9 mouse cellular contexts compared by ENCODE assay signal in genomic region chr8:124256841-124257240, GRCm38 (mm10). TPM values are rescaled to one million over a fixed set of nuclear protein-coding genes. Genes with fewer than 3 reads are reported as not detected.
DNase-seq lines count a peak whose midpoint lies in the region; ATAC-seq and TF ChIP-seq lines count a peak whose summit lies in the region.
"Had no signal": no experiment of that assay in that cellular context is flagged by ENCODE, and none has a peak within 500 bp of the region (broad histone marks: within the 10 kb centered on the region; RNA-seq: fewer than 3 reads in every experiment).

No protein-coding gene starts in this region.

- H3K4me1 ChIP-seq in forebrain, embryonic 12.5 days, result peaks cover 62% of the 10 kb centered on the region
- H3K4me1 ChIP-seq in hindbrain, embryonic 12.5 days, result peaks cover 58% of the 10 kb centered on the region

- TF ChIP-seq POLR2A in myocyte (IDR thresholded peaks at IDR 0.05; ENCODE audit: insufficient read length, low read depth), result no peak

- no peak for DNase-seq in left cerebral cortex, adult 2 months (ENCODE audit: extremely low spot score in 1 of 2, low spot score in 2 of 2)
- no peak for DNase-seq in left cerebral cortex, postnatal 36 days (ENCODE audit: low spot score in 2 of 2)
- no peak for DNase-seq in embryo, embryonic 10 days (ENCODE audit: low spot score)
- DNase-seq in ovary, postnatal 10 days (ENCODE audit: low spot score), result no peak
- DNase-seq in right cerebral cortex, postnatal 25 days, result no peak

- ATAC-seq in forebrain, embryonic 12.5 days (ENCODE audit: low FRiP score), result peak; percentile 30; the same call in 1 of the 2 replicates
- peak; percentile 45; the same call in 1 of the 2 replicates for ATAC-seq in hindbrain, embryonic 12.5 days (ENCODE audit: low FRiP score)

- H3K4me3 ChIP-seq in left cerebral cortex, adult 2 months, result no peak overlapping the region
- no peak overlapping the region for H3K4me3 ChIP-seq in forebrain, embryonic 12.5 days (replicated peaks)
- no peak overlapping the region for H3K4me3 ChIP-seq in hindbrain, embryonic 12.5 days
- H3K4me3 ChIP-seq in myocyte, result no peak overlapping the region
- H3K4me3 ChIP-seq: kidney, embryonic 15.5 days had no signal

- peak overlapping the region; percentile 4; the same call in 1 of the 2 replicates for H3K27ac ChIP-seq in left cerebral cortex, adult 2 months
- peak overlapping the region; percentile 78 for H3K27ac ChIP-seq in forebrain, embryonic 12.5 days
- H3K27ac ChIP-seq in hindbrain, embryonic 12.5 days, result peak overlapping the region; percentile 57
- H3K27ac ChIP-seq: kidney, embryonic 15.5 days had no signal

- H3K9ac ChIP-seq in forebrain, embryonic 12.5 days, result 0 out of 2 replicates have a peak overlapping the region, but pooled peaks have one; percentile 33
- no peak overlapping the region for H3K9ac ChIP-seq in hindbrain, embryonic 12.5 days
- H3K9ac ChIP-seq: kidney, embryonic 15.5 days had no signal

- 77% methylated on average over 9 of the region's 9 CpGs for WGBS in forebrain, embryonic 12.5 days
- WGBS in hindbrain, embryonic 12.5 days, result 76% methylated on average over 9 of the region's 9 CpGs

- intact Hi-C loops in left cerebral cortex, adult 2 months (cut with DNase I), result no loop called here
- intact Hi-C loops in left cerebral cortex, postnatal 36 days (cut with DNase I), result no loop called here

- H3K27me3 ChIP-seq in forebrain, embryonic 12.5 days, result no peaks in the 10 kb centered on the region
- no peaks in the 10 kb centered on the region for H3K27me3 ChIP-seq in hindbrain, embryonic 12.5 days
- no peaks in the 10 kb centered on the region for H3K27me3 ChIP-seq in myocyte (ENCODE audit: control insufficient read depth, insufficient read depth, insufficient read length)
- H3K27me3 ChIP-seq: kidney, embryonic 15.5 days had no signal

- H3K36me3 ChIP-seq in forebrain, embryonic 12.5 days (replicated peaks), result no peaks in the 10 kb centered on the region
- no peaks in the 10 kb centered on the region for H3K36me3 ChIP-seq in hindbrain, embryonic 12.5 days
- H3K36me3 ChIP-seq in myocyte (ENCODE audit: control insufficient read depth, insufficient read depth), result no peaks in the 10 kb centered on the region
- H3K36me3 ChIP-seq: kidney, embryonic 15.5 days had no signal

- peaks cover 42% of the 10 kb centered on the region for H3K79me2 ChIP-seq in myocyte (ENCODE audit: control insufficient read depth, insufficient read depth)

- H3K4me2 ChIP-seq in forebrain, embryonic 12.5 days, result no peak overlapping the region
- no peak overlapping the region for H3K4me2 ChIP-seq in hindbrain, embryonic 12.5 days (replicated peaks)
- H3K4me2 ChIP-seq in myocyte (ENCODE audit: low read depth), result peak overlapping the region; percentile 51
- H3K4me2 ChIP-seq: kidney, embryonic 15.5 days had no signal

- no peak for TF ChIP-seq CTCF in left cerebral cortex, adult 2 months (IDR thresholded peaks at IDR 0.05)

- H3ac ChIP-seq in myocyte (ENCODE audit: control insufficient read depth, insufficient read length), result no peak overlapping the region

- no peaks in the 10 kb centered on the region for H3K9me3 ChIP-seq in forebrain, embryonic 12.5 days
- H3K9me3 ChIP-seq in hindbrain, embryonic 12.5 days (replicated peaks), result no peaks in the 10 kb centered on the region
- H3K9me3 ChIP-seq: kidney, embryonic 15.5 days had no signal

TF ChIP-seq in myocyte, 11 proteins besides CTCF, POLR2A, EP300 and RAD21:
- TF ChIP-seq SRF (IDR thresholded peaks at IDR 0.05; ENCODE audit: control insufficient read depth, insufficient read length, low read depth), result no peak
- TF ChIP-seq TCF3 (IDR thresholded peaks at IDR 0.05; ENCODE audit: insufficient read length, low read depth), result no peak
- peak; percentile 17 for TF ChIP-seq USF1 (IDR thresholded peaks at IDR 0.05; ENCODE audit: low read depth)

RNA-seq across cellular contexts. Expression of gene Galnt2, which starts 25.6 kb away (rescaled TPM):
- total RNA-seq in left cerebral cortex, adult 2 months (2021), result 10 to 100 TPM; 53.0 to 58.8 TPM
- 10 to 100 TPM; 45.4 to 49.7 TPM for total RNA-seq in left cerebral cortex, postnatal 36 days (2021)
- polyA plus RNA-seq in forebrain, embryonic 12.5 days (2016; fragmentation: Nextera tagmentation; extraction: Ambion mirVana), result 62.5 and 71.8 TPM in 2 replicates
- 84.8 and 86.1 TPM in 2 replicates for polyA plus RNA-seq in hindbrain, embryonic 12.5 days (2016; fragmentation: Nextera tagmentation; extraction: Ambion mirVana)
- polyA plus RNA-seq in myocyte (2012; fragmentation: generic; extraction: Trizol), result 59.4 TPM

Comparison
In these comparisons a context has a peak if more than half of its experiments do, and no peak if none do; other contexts are left out.
1. H3K27ac ChIP-seq: peak in every context shown above with its lines; median percentile 78 in forebrain, embryonic 12.5 days; 57 in hindbrain, embryonic 12.5 days; 4 in left cerebral cortex, adult 2 months.